Mouse (Mus musculus) c-Kit-positive CD71-positive TER-119-positive erythroid progenitor cells, embryonic 14.5 days (primary cell): ENCODE data around the gene Tcf7l2.

Source experiments
- DNase-seq: peaks from one replicate; pipeline ENCODE4 v3.0.0-alpha.2; 2013; ENCODE audit warnings: low spot score

Tcf7l2 gene

DNA sequence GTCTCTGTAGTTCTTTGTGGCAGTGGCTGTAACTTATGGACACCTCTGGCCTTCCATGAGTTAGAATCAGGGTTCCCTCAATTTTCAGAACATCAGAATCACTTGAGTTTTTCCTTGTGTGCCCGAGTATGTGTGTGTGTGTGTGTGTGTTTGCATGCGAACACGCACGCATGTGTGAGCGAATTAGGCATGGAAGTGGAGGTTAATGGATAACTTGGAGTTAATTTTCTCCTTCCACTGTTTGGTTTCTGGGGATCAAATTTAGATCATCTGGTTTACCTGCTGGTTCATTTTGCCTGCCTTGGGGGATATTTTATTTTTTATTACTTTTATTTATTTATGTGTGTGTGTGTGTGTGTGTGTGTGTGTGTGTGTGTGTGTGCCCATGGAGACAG is 53.3 kb downstream of the Tcf7l2 start:
- DNase-seq = no peak

DNA sequence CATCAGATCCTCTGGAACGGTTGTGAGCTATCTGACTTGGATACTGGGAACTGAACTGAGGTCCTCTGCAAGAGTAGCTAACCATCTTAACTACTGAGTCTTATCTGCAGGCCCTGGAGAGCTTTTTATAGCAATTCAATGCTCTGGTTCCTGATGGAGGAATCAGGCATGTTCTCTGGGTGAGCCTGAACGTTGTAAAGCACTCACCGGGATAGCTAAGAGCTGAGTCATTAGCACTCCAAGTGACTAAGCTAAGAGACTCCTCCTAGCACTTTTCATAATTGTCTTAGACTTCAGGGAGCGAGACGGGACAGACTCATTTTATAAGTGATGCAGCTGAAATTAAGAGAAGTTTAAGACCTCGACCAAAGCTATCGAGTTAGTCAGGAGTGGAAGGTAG is 53.7 kb downstream of the Tcf7l2 start:
- DNase-seq = no peak

DNA sequence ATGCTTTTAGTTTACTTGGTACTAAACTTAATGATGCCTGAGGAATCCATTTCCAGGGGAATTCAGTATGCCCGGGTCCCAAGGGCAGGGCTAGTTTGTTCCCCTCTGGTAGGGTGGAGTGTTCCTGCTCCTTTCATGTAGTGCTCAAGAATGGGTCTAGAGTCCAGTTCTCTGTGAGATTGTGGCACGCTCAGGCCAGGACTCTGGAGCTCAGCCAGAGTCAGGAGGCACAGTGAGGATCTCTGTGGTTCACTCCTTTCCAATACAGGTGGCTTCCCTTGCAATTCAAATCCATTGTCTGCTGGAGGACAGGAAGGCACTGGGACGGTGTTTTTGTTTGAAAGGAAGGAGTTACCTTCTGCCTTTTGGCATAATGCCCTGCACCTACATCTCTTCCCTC is 56.2 kb downstream of the Tcf7l2 start:
- no peak for DNase-seq

DNA sequence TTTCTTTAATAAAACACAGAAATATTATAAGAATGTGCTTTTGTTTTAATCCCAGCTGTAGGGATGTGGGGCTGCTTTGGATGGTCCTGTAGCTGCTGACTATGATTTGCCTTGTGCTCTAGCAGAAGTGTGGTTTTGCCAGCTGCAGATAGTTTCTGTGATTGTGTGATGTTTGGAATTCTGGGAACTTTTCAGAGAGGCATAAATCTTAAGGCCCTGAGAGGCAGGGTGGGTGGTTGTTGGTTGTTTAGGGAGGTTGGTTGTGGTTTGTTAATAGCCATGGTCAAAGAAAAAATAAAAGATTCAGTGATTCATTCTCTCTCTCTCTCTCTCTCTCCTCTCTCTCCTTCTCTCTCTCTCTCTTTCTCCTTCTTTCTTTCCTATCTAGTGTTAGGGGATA is 57.8 kb downstream of the Tcf7l2 start:
- DNase-seq = no peak

DNA sequence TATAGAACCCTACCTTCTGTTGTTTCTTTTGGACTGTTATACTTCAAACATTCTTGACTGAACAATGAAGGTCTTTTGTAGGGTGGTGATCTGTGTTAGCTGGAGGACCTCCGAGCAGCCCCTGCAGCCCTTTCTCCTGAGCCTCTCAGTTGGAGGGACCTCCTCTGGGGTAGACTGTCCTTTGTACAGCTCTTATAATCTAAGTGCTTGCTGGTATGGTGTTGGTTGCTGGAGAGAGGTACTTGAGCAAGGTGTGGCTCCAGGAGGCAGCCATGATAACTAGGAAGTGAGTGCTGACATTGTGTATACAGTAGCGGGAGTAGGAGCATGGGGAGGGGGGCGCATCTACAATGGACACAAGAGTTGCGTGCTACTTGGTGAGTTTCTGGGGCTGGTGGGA is 58.4 kb downstream of the Tcf7l2 start:
- no peak for DNase-seq

DNA sequence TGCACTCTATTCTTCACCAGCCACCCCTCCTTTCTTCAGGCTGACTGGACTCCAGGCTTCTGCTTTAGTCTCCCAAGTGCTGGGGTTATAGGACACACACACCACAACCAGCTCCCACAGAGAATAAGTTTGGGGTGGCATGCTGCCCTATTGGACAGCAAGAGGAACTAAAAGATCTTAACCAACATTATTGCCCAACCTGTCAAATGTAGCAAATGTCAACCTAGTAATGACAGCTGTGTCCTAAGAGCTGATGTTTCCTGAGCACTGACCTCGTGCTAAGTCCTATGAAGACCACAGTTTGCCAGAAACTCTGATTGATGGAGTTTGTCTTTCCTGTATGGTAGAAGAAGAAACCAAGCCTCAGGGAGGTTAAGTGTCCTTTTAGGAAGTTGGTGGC is 61.5 kb downstream of the Tcf7l2 start:
- no peak for DNase-seq

DNA sequence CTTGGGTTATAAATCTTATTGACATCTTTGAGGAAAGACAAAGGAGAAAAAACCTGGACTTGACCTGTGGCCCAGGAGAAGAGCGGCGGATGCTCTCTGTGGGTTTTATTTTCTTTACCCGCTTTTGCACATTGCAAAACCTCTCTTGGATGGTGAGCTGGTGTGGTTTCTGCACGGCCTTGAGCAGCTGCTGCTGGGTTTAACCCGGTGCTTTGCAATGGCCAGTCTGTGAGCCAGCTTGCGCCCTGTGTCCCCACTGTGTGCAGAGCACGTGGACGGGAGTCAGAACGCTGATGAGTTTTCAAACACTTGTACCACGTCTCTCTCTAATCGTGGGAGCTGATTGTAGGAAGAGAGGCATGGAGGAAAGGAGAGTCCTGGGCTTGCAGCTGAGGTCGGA is 62.2 kb downstream of the Tcf7l2 start:
- DNase-seq = no peak

DNA sequence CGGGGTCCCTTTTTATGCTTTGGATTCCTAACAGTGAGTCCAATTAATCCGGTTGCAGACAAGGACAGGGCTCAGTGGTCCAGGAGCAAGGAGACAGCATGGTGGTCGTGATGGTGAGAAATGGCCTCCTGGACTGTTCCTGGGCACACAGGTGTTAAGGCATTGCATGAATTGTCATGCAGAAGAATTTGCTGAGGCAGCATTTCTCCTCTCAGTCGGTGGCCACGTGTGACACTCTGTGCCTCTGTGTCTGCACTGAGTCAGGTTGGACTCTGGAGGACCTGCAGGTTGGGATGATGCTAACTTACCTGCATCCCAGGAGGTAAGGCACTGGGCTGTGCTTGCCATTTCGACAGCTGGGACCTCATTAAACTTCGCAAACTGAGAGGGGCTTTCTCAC is 63.2 kb downstream of the Tcf7l2 start:
- DNase-seq = no peak

DNA sequence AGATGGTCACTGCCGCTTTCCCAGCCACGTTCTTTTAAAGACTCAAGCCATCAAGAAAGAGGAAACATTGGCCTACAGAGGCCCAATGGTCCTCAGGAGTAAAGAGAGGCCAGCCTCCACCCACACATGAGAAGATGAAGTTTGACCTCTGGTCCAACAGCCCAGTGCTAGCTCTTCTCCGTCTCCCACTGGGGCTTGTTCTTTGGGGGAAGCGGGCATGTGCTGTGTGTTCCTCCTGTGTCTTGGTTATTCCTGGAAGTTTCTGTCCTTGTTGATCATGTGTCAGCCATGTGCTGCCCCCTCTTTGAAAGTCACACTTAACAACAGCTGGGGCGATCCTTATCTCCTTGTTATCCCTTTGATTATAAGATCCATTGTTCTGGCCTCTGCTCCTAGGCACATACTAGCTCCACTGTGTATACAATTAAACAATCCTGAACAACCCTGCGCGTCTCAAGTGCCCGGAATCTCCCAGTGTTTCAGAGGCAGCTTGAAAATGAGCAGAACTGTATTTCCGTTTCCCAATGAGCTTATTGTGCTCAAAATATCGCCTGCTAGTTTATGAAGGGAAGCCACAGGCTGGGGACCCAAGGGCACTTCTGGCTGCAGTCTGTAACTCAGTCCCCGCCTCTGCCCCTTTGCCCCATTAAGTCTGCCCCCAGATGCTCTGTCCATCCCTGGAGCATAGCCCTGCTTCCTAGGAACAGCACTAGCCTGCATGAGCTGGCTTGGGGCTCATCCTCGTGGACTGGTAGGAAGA is 65.0 kb downstream of the Tcf7l2 start:
- DNase-seq = no peak

DNA sequence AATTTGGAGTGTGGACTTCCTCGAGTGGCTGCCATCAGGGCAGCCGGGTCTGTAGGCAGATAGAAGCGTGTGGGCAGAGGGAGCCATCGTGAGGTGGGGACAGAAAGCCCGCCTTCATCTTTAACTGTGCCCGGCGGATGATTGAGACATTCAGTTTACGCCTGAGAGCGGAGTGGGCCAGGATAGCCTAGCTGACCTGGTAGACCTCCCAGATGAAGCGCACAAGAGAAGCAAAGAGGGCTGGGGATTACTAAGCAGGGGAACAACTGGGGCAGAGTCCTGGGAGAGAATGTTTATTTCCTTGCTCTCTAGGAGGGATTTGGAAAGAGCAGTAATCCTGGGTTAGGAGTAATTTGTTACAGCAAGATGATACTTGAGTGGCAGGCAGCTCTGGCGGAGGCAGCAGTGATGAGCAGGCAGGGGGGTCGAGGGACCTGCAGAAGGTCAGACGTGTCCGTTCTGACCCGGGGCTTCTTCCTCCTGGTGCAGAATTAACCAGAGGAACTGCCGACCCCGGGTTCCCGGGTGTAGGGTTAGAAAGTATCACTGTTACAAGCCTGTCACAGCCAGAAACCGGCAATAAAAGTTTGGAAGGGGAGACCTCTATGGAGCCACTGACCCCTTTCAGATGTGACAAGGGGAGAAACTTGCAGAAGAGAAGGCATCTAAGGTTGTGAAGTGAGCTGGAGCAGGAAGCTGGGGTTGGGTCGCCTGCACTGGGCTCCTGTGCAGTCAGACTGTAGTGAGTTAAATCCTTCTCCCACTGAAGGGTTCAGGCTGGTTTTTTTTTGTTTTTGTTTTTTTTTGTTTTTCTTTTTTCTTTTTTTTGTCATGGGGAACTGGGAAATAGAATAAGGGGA is 65.8 kb downstream of the Tcf7l2 start:
- no peak for DNase-seq

DNA sequence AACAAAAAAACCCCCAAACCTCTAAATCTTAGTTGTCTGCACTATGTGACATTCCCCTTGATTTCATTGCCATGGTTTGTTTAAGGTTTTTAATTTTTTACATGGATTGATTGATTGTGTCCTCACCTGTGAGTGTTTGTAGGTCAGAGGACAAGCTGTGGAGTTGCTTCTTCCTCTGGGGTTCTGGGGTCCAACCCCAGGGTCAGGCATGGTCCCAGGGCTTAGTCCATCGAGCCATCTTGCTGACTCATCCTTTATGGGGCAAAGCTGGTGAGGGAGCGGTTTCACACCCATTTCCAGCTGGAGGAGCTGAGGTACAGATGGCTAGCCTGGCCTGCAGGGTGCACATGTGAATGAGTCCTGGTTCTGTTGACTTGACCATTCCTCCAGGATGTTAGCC is 66.7 kb downstream of the Tcf7l2 start:
- no peak for DNase-seq

DNA sequence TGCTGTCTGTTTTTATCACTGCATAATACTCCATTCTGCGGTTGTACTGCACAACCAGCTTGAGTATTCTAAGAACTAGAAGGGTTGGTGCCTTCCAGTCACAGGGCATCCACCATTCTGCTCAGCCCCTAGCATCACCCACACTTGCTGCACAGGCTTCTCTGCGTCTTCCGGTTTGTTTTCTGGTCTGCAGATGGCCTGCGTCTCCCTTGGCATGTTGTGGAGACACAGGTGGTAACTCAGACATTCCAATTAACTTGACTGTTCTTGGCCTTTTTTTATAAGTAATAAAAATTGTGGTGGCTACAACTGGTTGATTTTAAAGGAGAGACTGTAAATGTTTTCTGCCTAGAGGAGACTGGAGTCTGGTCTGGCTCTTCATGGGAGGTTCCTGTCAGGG is 67.9 kb downstream of the Tcf7l2 start:
- no peak for DNase-seq

DNA sequence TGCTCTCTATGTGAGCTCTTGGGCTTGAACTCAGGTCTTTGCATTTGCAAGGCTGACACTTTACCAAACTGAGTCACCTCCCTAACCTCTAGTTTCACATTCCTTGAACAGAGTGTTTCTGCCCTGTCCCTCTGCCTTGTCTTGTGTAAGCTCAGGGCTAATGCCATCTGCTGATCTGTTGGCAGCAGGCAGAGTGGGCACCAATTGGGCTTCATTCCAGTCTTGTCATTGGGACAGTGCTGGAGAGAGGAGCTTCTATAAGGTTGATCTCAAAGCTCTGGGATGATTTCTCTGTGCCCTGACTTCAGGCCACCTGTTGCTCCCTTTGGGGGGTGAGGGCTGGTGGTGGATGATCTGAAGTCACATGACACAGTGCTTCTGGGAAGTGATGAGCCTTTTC is 70.6 kb downstream of the Tcf7l2 start:
- DNase-seq = no peak

DNA sequence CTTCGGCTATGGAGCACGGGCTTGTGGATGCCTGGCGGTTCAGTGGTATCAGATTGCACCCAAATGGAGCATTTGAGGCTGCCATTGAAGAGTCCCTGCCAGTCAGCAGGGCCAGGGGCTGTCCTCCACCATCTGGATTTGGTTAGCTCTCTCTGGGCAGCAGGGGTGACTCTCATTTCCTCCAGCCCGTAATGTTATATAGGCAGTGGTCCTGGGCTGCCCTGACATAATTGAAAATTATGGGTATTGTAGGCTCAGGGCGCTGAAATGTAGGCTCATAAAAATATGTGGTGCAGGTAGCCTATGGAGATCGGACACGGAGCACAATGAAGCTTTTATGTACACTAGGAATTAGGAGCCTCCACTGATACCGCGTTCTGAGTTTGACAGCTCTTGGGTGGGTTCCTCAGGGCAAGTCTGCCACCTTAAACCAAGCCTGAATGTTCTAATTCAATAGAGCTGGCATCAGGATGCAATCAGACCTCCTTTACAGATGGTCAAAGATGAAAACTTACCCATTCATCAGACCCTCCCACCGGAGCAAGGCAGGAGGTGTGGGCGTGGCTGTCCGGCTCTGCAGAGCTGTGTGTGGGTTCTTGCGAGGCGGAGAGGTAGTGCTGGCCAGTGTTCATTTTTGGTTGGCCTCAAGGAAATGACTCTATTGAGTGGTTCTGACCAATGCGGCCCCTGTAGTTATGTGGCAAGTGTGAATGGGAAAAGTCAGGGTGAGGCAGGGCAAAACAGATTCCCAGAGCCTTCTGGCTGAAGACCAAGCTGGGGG is 73.6 kb downstream of the Tcf7l2 start:
- no peak for DNase-seq

DNA sequence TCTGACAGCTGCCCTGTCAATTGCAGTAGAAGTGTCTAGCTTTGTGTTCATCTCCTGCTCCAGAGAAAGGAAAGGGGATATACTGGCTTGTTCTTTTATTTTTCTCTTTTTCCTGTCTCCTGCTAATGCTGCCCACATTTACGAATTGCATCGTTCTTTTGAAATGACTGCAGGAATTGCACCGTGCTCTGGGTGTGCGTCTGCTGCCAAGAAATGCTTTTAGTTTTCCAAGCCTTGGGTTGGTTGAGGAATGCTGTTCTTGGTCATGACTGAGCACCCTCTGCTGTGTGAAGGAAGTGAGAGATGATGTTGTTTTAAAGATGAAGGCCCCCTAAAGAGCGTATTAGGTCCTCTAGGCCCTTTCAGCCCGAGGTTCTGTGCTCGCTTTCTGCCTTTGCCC is 75.4 kb downstream of the Tcf7l2 start:
- no peak for DNase-seq

DNA sequence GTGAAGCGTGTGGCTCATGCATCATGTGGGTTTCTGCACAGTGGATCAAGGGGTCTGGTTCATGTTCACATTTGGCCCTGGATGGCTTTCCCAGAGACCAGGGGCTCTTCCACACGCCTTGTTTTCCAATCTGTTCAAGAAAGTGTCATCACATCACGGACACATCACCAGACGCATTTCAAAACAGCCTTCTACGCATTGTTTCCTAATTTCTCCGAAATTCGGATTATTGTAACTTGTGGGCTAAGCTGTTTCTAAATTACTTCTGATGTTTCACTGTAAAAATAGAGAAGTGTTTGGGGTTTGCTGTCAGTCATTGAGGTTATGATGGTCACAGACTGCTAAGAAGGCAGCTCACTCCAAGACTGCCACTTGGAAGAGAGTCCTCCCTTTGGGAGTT is 78.6 kb downstream of the Tcf7l2 start:
- DNase-seq = no peak

DNA sequence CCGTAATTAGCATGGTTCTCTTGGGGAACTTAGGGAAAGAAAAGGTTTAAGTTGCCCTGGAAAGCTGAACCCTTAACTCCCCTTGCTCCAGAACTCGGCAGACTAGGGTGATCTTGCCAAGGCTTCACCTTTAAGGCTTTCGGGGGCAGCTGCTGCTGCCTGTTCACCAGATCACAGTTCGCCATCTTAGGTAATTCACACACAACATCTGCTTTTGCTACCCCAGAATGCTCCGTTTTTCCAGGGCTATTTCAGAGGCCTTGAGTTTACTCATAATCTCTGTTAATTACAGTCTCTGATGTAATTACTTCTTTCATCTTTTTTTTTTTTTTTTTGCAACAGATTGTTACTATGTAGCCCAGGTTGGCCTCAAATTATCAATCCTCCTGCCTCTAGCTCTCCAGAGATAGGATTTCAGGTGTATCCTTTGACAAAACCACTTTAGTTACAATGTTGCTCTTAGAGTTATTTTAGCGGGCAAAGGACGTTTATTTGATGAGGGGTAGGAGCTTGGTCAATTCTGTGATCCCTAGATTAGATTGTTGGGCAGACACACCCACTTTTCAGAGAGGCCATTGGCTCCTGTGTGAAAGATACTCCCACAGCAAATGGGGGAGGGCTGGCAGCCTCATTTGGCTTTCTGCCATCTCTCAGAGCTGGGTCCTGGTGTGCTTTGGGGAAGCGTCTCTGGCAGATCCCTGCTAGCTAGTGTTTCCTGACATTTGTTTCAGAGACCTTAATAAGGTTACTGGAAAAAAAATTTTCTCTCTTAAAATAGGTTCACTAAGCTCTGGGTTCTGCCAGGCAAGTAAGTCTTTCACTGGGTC is 83.6 kb downstream of the Tcf7l2 start:
- DNase-seq = no peak

DNA sequence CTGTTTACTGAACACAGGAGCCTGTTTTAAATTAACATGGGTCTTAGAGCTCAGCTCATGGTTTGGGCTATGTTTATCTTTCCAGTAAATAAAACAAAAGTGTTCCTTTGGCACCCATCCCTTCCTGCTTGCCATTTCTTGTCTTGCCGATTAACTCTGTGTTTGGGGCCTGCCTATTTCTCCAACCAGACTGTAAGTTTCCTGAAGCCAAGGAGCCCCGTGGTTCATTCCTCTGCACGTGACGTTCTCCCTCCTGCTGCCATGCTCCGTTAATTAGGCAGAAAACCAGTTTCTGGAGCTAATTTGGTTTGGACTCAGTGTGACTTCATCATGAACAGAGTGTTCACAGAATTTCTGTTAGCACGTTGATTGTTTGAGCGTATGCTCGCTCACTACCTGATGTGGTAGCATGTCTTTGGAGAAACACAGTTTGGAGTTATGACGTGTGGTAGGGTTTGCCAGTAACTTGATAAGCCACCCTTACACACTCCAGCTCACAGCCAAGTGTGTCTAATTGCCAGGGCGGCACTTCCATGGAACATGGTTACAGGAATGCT is 84.4 kb downstream of the Tcf7l2 start:
- no peak for DNase-seq

DNA sequence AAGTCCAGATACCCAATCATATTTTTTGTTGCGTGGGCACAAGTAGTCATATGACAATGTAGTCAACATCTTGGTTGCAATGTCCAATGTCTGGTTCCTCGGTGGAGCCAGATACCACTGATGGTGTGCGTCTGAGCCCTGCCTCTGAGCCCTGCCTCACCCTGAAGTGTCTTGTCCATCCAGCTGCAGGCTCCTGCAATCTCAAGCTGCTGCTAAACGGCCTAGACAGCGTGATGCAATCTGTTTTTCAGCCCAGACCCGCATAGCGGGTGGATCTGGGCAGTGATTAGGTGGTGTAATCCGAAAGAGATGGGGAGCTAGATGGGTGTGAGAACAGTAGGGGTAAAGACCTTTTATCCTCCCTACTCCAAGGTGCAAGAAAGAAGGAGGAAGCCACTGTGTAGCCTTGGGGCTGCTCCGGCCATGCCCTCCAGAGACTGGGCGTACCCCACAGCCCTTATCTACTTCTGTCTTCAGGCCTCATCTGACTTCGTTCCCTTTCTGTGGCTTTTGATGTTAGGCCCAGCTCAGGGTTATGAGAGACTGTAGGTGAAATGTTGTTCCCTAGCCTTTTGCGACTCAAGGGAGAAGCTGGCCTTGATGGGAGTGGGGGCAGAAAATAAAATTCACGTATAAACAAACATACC is 86.1 kb downstream of the Tcf7l2 start:
- peak; percentile 33 for DNase-seq

DNA sequence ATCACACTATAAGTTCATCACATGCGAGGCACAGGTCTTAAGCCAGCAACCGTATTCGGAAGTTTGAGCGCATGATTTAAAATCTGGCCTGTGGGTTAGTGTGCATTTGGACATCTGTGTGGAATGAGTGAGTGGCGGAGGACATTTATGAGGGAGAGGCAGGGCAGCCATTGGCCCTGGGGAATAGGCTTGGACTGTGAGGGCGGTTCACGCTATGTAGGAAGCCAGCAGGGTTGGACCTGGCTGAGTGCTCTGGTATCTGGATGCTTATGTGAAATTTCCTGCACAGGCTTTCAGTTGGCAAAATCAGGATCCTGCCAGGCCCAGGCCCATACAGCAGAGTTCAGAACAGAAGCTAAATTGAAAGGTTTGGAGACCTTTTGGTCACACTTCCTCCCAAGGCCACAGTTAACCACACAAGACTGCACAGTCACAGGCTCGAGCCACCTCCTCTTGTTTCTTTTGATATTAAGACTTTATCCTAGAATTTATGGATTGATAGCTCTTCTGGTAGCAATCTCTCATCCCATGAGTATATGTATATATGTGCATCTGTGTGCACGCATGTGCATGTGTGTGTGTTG is 89.4 kb downstream of the Tcf7l2 start:
- no peak for DNase-seq

DNA sequence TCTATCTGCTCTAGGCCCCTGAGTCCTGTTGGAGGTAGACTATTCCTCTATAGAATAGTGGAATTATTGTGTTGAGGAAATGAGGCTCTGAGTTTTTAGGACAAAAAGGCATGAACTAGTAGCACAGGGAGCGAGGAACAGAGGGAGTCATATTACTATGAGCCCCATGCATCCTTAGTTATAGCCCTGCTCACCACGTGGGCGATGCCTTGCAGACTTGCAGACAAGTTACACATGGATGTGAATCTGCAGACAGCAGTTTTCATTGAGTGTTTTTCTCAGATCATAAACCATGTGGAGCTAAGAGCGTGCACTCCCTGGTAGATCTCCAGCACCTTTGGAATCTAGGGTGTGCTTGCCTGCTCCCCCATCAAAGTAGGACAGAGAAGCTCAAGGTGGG is 90.5 kb downstream of the Tcf7l2 start:
- no peak for DNase-seq
